Mouse (Mus musculus): ENCODE results near the gene Psmd14.

GRCm38 (mm10) chr2:61746051-61746450 lies 34.6 kb downstream of the Psmd14 start:
- TF ChIP-seq TAL1 (conservative IDR thresholded peaks at IDR 0.05; ENCODE audit: low read depth, low read length) (no peak), CTCF (IDR thresholded peaks at IDR 0.05; ENCODE audit: low read depth, low read length) (no peak), GATA1 (IDR thresholded peaks at IDR 0.05; ENCODE audit: borderline replicate concordance, low read length) (no peak)
